ENCODE assay signal across 8 mouse cellular contexts in the genomic region with DNA sequence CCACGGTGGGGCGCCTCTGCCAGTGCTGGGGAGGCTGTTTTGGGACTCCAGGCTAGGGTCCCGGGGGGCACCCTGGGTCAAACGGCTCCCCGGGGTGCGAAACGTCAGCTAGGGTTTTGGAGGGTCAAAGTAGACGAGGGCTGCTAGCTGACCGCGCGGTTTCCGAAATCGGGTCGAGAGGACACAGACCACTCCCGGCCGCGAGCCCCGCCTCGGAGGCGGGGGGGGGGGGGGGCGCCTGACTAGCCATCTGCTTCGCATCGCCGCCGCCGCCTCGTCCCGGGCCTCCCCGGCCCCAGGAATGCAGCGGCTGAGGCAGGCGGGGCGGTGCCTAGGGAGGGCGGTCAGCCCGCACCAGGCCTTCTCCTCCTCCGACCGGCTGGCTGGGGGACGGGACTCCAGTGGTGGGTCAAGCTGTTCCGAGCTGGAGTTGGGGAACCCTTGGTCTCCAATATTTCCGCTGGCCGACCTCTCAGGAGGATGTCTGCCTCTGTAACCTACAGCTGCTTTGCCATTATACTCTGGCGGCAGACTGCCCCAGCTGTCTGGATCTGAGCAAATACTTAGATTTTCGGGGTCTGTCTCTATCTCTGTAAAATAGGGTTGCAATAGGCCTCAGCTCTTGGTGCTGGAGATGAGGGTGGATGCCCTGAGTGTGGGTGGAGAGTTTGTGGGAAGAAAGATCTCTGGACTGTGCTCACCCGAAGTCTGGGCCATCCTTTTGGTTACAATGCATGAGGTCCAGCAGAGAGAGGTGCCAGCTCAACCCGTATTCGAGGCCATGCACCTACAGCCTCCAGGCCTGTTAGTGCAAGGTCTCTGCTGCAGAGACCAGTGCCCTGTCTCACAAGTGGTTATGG. TPM values are rescaled to one million over a fixed set of nuclear protein-coding genes. Genes with fewer than 3 reads are reported as not detected.
A peak's percentile ranks its signal among the peaks of the same experiment; 100 is the strongest.
DNase-seq lines count a peak whose midpoint lies in the region; ATAC-seq and TF ChIP-seq lines count a peak whose summit lies in the region.

No protein-coding gene starts in this region.

- H3K9me3 ChIP-seq in embryonic facial prominence, embryonic 12.5 days, result no peaks in the 10 kb centered on the region
- H3K9me3 ChIP-seq in heart, embryonic 13.5 days, result no peaks in the 10 kb centered on the region
- H3K9me3 ChIP-seq in kidney, embryonic 15.5 days (replicated peaks), result no peaks in the 10 kb centered on the region
- no peaks in the 10 kb centered on the region for H3K9me3 ChIP-seq in lung, postnatal 0 days (ENCODE audit: low read length)

- peaks cover 40% of the 10 kb centered on the region for H3K27me3 ChIP-seq in embryonic facial prominence, embryonic 12.5 days
- peaks cover 80% of the 10 kb centered on the region for H3K27me3 ChIP-seq in heart, embryonic 13.5 days (replicated peaks)
- peaks cover 75% of the 10 kb centered on the region for H3K27me3 ChIP-seq in kidney, embryonic 15.5 days
- peaks cover 22% of the 10 kb centered on the region; the same call in 1 of the 2 replicates for H3K27me3 ChIP-seq in lung, postnatal 0 days (replicated peaks; ENCODE audit: insufficient read depth, low read length)

- no peak for TF ChIP-seq EP300 in lung, postnatal 0 days (IDR thresholded peaks at IDR 0.05)

- H3K27ac ChIP-seq in embryonic facial prominence, embryonic 12.5 days, result peak overlapping the region; percentile 96
- peak overlapping the region; percentile 91 for H3K27ac ChIP-seq in heart, embryonic 13.5 days (replicated peaks)
- H3K27ac ChIP-seq in kidney, embryonic 15.5 days, result peak overlapping the region; percentile 90
- peak overlapping the region; percentile 94 for H3K27ac ChIP-seq in lung, postnatal 0 days (ENCODE audit: low read length)

- ATAC-seq in embryonic facial prominence, embryonic 12.5 days (ENCODE audit: insufficient number of reproducible peaks, insufficient read depth, low FRiP score, low TSS enrichment), result 0 out of 2 replicates have a peak, but pooled peaks have one; percentile 7
- ATAC-seq in heart, embryonic 13.5 days (ENCODE audit: extremely low read depth, insufficient number of reproducible peaks, low FRiP score, low TSS enrichment), result no peak
- peak; percentile 61 for ATAC-seq in kidney, embryonic 15.5 days (replicated peaks; ENCODE audit: low FRiP score)
- ATAC-seq in lung, postnatal 0 days, result peak; percentile 76

- no peak for TF ChIP-seq CTCF in lung, postnatal 0 days (IDR thresholded peaks at IDR 0.05)

- peaks cover 19% of the 10 kb centered on the region for H3K36me3 ChIP-seq in embryonic facial prominence, embryonic 12.5 days
- H3K36me3 ChIP-seq in heart, embryonic 13.5 days, result peaks cover 8% of the 10 kb centered on the region
- H3K36me3 ChIP-seq in kidney, embryonic 15.5 days, result peaks cover 11% of the 10 kb centered on the region
- H3K36me3 ChIP-seq in lung, postnatal 0 days (ENCODE audit: insufficient read depth, low read length), result no peaks in the 10 kb centered on the region

- peaks cover 61% of the 10 kb centered on the region for H3K4me1 ChIP-seq in embryonic facial prominence, embryonic 12.5 days
- H3K4me1 ChIP-seq in heart, embryonic 13.5 days, result peaks cover 66% of the 10 kb centered on the region
- H3K4me1 ChIP-seq in kidney, embryonic 15.5 days, result peaks cover 74% of the 10 kb centered on the region
- peaks cover 16% of the 10 kb centered on the region; the same call in 1 of the 2 replicates for H3K4me1 ChIP-seq in lung, postnatal 0 days (ENCODE audit: insufficient read depth, low read depth, low read length)

- peak overlapping the region; percentile 79 for H3K4me2 ChIP-seq in embryonic facial prominence, embryonic 12.5 days (replicated peaks)
- H3K4me2 ChIP-seq in heart, embryonic 13.5 days, result peak overlapping the region; percentile 84
- H3K4me2 ChIP-seq in kidney, embryonic 15.5 days, result peak overlapping the region; percentile 87
- peak overlapping the region; percentile 81 for H3K4me2 ChIP-seq in lung, postnatal 0 days (replicated peaks; ENCODE audit: low read depth, low read length)

- 2% methylated on average over 42 of the region's 45 CpGs for WGBS in embryonic facial prominence, embryonic 12.5 days
- WGBS in heart, embryonic 13.5 days, result 3% methylated on average over 38 of the region's 45 CpGs
- WGBS in kidney, embryonic 15.5 days, result 3% methylated on average over 35 of the region's 45 CpGs
- WGBS in lung, postnatal 0 days, result 11% methylated on average over 28 of the region's 45 CpGs

- peak overlapping the region; percentile 79 for H3K4me3 ChIP-seq in embryonic facial prominence, embryonic 12.5 days
- peak overlapping the region; percentile 74 for H3K4me3 ChIP-seq in heart, embryonic 13.5 days
- H3K4me3 ChIP-seq in kidney, embryonic 15.5 days (replicated peaks), result peak overlapping the region; percentile 58
- H3K4me3 ChIP-seq in lung, postnatal 0 days (ENCODE audit: low read depth, low read length), result peak overlapping the region; percentile 52

- peak overlapping the region; percentile 92 for H3K9ac ChIP-seq in embryonic facial prominence, embryonic 12.5 days
- H3K9ac ChIP-seq in heart, embryonic 13.5 days, result peak overlapping the region; percentile 92
- peak overlapping the region; percentile 65 for H3K9ac ChIP-seq in kidney, embryonic 15.5 days
- H3K9ac ChIP-seq in lung, postnatal 0 days (replicated peaks; ENCODE audit: low read depth), result peak overlapping the region; percentile 58

- DNase-seq in MN1 (ENCODE audit: low spot score), result peak; percentile 76
- DNase-seq in lung, postnatal 0 days (ENCODE audit: low spot score), result peak; percentile 92
- DNase-seq in testis, postnatal 14 days (ENCODE audit: low spot score), result peak; percentile 48
- DNase-seq in right cerebral cortex, postnatal 14 days, result no peak
- DNase-seq in thymus, postnatal 14 days, result no peak

RNA-seq across cellular contexts. Expression of gene Scarf2, which starts 1.5 kb away (rescaled TPM):
- 47.6 and 49.8 TPM in 2 replicates for polyA plus RNA-seq in embryonic facial prominence, embryonic 12.5 days (2016; fragmentation: Nextera tagmentation; extraction: Ambion mirVana)
- polyA plus RNA-seq in heart, embryonic 13.5 days (2015; fragmentation: Nextera tagmentation; extraction: Ambion mirVana), result 7.0 and 8.2 TPM in 2 replicates
- polyA plus RNA-seq in kidney, embryonic 15.5 days (2015; fragmentation: Nextera tagmentation; extraction: Ambion mirVana), result 10.8 and 12.3 TPM in 2 replicates
- 18.5 and 20.4 TPM in 2 replicates for polyA plus RNA-seq in lung, postnatal 0 days (2015; fragmentation: Nextera tagmentation; extraction: Ambion mirVana)

RNA-seq across cellular contexts. Expression of gene B830017H08Rik, which starts 34.4 kb away (rescaled TPM):
- polyA plus RNA-seq in embryonic facial prominence, embryonic 12.5 days (2016; fragmentation: Nextera tagmentation; extraction: Ambion mirVana), result 0.47 and 0.70 TPM in 2 replicates
- not detected in 2 replicates for polyA plus RNA-seq in heart, embryonic 13.5 days (2015; fragmentation: Nextera tagmentation; extraction: Ambion mirVana)
- 0.26 and 0.27 TPM in 2 replicates for polyA plus RNA-seq in kidney, embryonic 15.5 days (2015; fragmentation: Nextera tagmentation; extraction: Ambion mirVana)
- polyA plus RNA-seq in lung, postnatal 0 days (2015; fragmentation: Nextera tagmentation; extraction: Ambion mirVana), result not detected in 2 replicates

RNA-seq across cellular contexts. Expression of gene Klhl22, which starts 39.1 kb away (rescaled TPM):
- polyA plus RNA-seq in embryonic facial prominence, embryonic 12.5 days (2016; fragmentation: Nextera tagmentation; extraction: Ambion mirVana), result 92.6 and 94.5 TPM in 2 replicates
- 40.6 and 43.9 TPM in 2 replicates for polyA plus RNA-seq in heart, embryonic 13.5 days (2015; fragmentation: Nextera tagmentation; extraction: Ambion mirVana)
- polyA plus RNA-seq in kidney, embryonic 15.5 days (2015; fragmentation: Nextera tagmentation; extraction: Ambion mirVana), result 65.1 and 71.4 TPM in 2 replicates
- 25.4 and 29.8 TPM in 2 replicates for polyA plus RNA-seq in lung, postnatal 0 days (2015; fragmentation: Nextera tagmentation; extraction: Ambion mirVana)

RNA-seq across cellular contexts. Expression of gene Car15, which starts 39.6 kb away (rescaled TPM):
- 2.6 and 3.3 TPM in 2 replicates for polyA plus RNA-seq in embryonic facial prominence, embryonic 12.5 days (2016; fragmentation: Nextera tagmentation; extraction: Ambion mirVana)
- polyA plus RNA-seq in heart, embryonic 13.5 days (2015; fragmentation: Nextera tagmentation; extraction: Ambion mirVana), result 1.1 and 1.8 TPM in 2 replicates
- 20.2 and 21.6 TPM in 2 replicates for polyA plus RNA-seq in kidney, embryonic 15.5 days (2015; fragmentation: Nextera tagmentation; extraction: Ambion mirVana)
- polyA plus RNA-seq in lung, postnatal 0 days (2015; fragmentation: Nextera tagmentation; extraction: Ambion mirVana), result 1.8 TPM in 2 replicates

Comparison
In these comparisons a context has a peak if more than half of its experiments do, and no peak if none do; other contexts are left out.
1. DNase-seq: peak in MN1 (single experiment), lung, postnatal 0 days (single experiment) and testis, postnatal 14 days (single experiment); none in right cerebral cortex, postnatal 14 days (single experiment) and thymus, postnatal 14 days (single experiment).
2. Peak in every context shown above with its lines, with median percentiles within 50 percentile points of each other: H3K27ac ChIP-seq, H3K4me2 ChIP-seq, H3K4me3 ChIP-seq and H3K9ac ChIP-seq.